Mouse (Mus musculus): Measurements from ENCODE around the gene Lmo3.

DNA sequence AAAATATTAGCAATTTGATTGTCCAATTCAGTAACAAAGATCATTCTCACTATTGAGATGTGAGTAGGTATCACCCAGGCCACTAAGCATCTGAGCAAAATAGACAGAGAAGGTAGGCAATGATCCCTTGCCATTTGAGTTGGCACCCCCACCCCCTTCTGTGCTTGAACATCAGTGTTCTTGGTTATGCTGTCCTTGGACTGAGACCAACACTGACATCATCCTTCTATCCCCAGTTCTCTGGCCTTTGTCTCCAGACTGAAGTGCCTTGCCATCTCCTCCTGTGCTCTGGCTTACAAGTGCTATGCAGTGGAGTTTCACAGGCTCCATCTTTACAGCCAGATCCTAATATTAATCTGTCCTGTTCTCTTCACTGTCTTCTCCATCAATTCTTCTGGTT is 39.0 kb upstream of the Lmo3 start:
- no peak for TF ChIP-seq CTCF (IDR thresholded peaks at IDR 0.05; ENCODE audit: insufficient read depth, low read length)
- no peak for TF ChIP-seq POLR2A (IDR thresholded peaks at IDR 0.05; ENCODE audit: borderline replicate concordance, extremely low read depth, low read depth, low read length)
